Mouse (Mus musculus): ENCODE results near the gene Kidins220. TPM values are rescaled to one million over a fixed set of nuclear protein-coding genes. Genes with fewer than 3 reads are reported as not detected.

Gene Kidins220
- polyA plus RNA-seq, 1 experiment, result 28.3 TPM

- TF ChIP-seq CTCF (IDR thresholded peaks at IDR 0.05; ENCODE audit: extremely low read depth, insufficient read length, insufficient replicate concordance, low read depth, low read length) (no peak), POLR2A (IDR thresholded peaks at IDR 0.05; ENCODE audit: low read depth, low read length) (no peak)
- H3K27me3 ChIP-seq (ENCODE audit: control insufficient read depth, insufficient read depth, low read length), result no peaks in the 10 kb centered on the region
- no peak overlapping the region for H3K27ac ChIP-seq (ENCODE audit: insufficient read depth, low read depth, low read length)
- H3K4me1 ChIP-seq (ENCODE audit: control insufficient read depth, insufficient read depth, insufficient read length, low read length), result no peaks in the 10 kb centered on the region
- H3K4me3 ChIP-seq (ENCODE audit: low read depth, low read length), result no peak overlapping the region
- peaks cover 30% of the 10 kb centered on the region for H3K36me3 ChIP-seq (ENCODE audit: control insufficient read depth, insufficient read depth, low read length)
- WGBS, result 88% methylated on average over 9 of the region's 9 CpGs
Observed at GRCm38 (mm10) chr12:25037681-25038472, 63.2 kb downstream of the Kidins220 start.

GRCm38 (mm10) chr12:25044056-25044455 lies 69.3 kb downstream of the Kidins220 start:
- 60% methylated on average over 2 of the region's 2 CpGs for WGBS
- Histone ChIP-seq H3K36me3 (ENCODE audit: control insufficient read depth, insufficient read depth, low read length) (peaks cover 31% of the 10 kb centered on the region), H3K4me1 (ENCODE audit: control insufficient read depth, insufficient read depth, insufficient read length, low read length) (no peaks in the 10 kb centered on the region; the same call in 1 of the 2 replicates), H3K27me3 (ENCODE audit: control insufficient read depth, insufficient read depth, low read length) (no peaks in the 10 kb centered on the region), H3K27ac (ENCODE audit: insufficient read depth, low read depth, low read length) (no peak overlapping the region), H3K4me3 (ENCODE audit: low read depth, low read length) (no peak overlapping the region)
- TF ChIP-seq CTCF (IDR thresholded peaks at IDR 0.05; ENCODE audit: extremely low read depth, insufficient read length, insufficient replicate concordance, low read depth, low read length), result no peak

- no peak overlapping the region for H3K27ac ChIP-seq (ENCODE audit: insufficient read depth, low read depth, low read length)
- no peaks in the 10 kb centered on the region; the same call in 1 of the 2 replicates for H3K4me1 ChIP-seq (ENCODE audit: control insufficient read depth, insufficient read depth, insufficient read length, low read length)
- no peak overlapping the region for H3K4me3 ChIP-seq (ENCODE audit: low read depth, low read length)
- WGBS, result 39% methylated on average over 4 of the region's 4 CpGs
- H3K27me3 ChIP-seq (ENCODE audit: control insufficient read depth, insufficient read depth, low read length), result no peaks in the 10 kb centered on the region
- peaks cover 31% of the 10 kb centered on the region for H3K36me3 ChIP-seq (ENCODE audit: control insufficient read depth, insufficient read depth, low read length)
- TF ChIP-seq CTCF (IDR thresholded peaks at IDR 0.05; ENCODE audit: extremely low read depth, insufficient read length, insufficient replicate concordance, low read depth, low read length), result no peak
Observed at GRCm38 (mm10) chr12:25044579-25044978, 69.9 kb downstream of the Kidins220 start.

- H3K4me1 ChIP-seq (ENCODE audit: control insufficient read depth, insufficient read depth, insufficient read length, low read length), result no peaks in the 10 kb centered on the region; the same call in 1 of the 2 replicates
- TF ChIP-seq CTCF (IDR thresholded peaks at IDR 0.05; ENCODE audit: extremely low read depth, insufficient read length, insufficient replicate concordance, low read depth, low read length), result no peak
- TF ChIP-seq POLR2A (IDR thresholded peaks at IDR 0.05; ENCODE audit: low read depth, low read length), result no peak
- no peaks in the 10 kb centered on the region for H3K27me3 ChIP-seq (ENCODE audit: control insufficient read depth, insufficient read depth, low read length)
- H3K27ac ChIP-seq (ENCODE audit: insufficient read depth, low read depth, low read length), result no peak overlapping the region
- no peak overlapping the region for H3K4me3 ChIP-seq (ENCODE audit: low read depth, low read length)
- WGBS, result 73% methylated on average over 5 of the region's 5 CpGs
- H3K36me3 ChIP-seq (ENCODE audit: control insufficient read depth, insufficient read depth, low read length), result peaks cover 36% of the 10 kb centered on the region
Observed at GRCm38 (mm10) chr12:25049253-25049652, 74.5 kb downstream of the Kidins220 start.

GRCm38 (mm10) chr12:25054511-25054910 lies 79.8 kb downstream of the Kidins220 start:
- H3K27ac ChIP-seq (ENCODE audit: insufficient read depth, low read depth, low read length), result no peak overlapping the region
- no peaks in the 10 kb centered on the region for H3K4me1 ChIP-seq (ENCODE audit: control insufficient read depth, insufficient read depth, insufficient read length, low read length)
- H3K36me3 ChIP-seq (ENCODE audit: control insufficient read depth, insufficient read depth, low read length), result peaks cover 59% of the 10 kb centered on the region
- WGBS, result 84% methylated on average over 7 of the region's 7 CpGs
- H3K27me3 ChIP-seq (ENCODE audit: control insufficient read depth, insufficient read depth, low read length), result no peaks in the 10 kb centered on the region
- no peak overlapping the region for H3K4me3 ChIP-seq (ENCODE audit: low read depth, low read length)
- no peak for TF ChIP-seq POLR2A (IDR thresholded peaks at IDR 0.05; ENCODE audit: low read depth, low read length)
- TF ChIP-seq CTCF (IDR thresholded peaks at IDR 0.05; ENCODE audit: extremely low read depth, insufficient read length, insufficient replicate concordance, low read depth, low read length), result no peak

GRCm38 (mm10) chr12:25054963-25055362 lies 80.2 kb downstream of the Kidins220 start:
- WGBS, result 81% methylated on average over 4 of the region's 4 CpGs

GRCm38 (mm10) chr12:25059487-25060200 lies 84.9 kb downstream of the Kidins220 start:
- Histone ChIP-seq H3K27me3 (ENCODE audit: control insufficient read depth, insufficient read depth, low read length) (no peaks in the 10 kb centered on the region), H3K36me3 (ENCODE audit: control insufficient read depth, insufficient read depth, low read length) (peaks cover 35% of the 10 kb centered on the region), H3K27ac (ENCODE audit: insufficient read depth, low read depth, low read length) (no peak overlapping the region), H3K4me3 (ENCODE audit: low read depth, low read length) (no peak overlapping the region), H3K4me1 (ENCODE audit: control insufficient read depth, insufficient read depth, insufficient read length, low read length) (no peaks in the 10 kb centered on the region)
- no peak for TF ChIP-seq POLR2A (IDR thresholded peaks at IDR 0.05; ENCODE audit: low read depth, low read length)
- TF ChIP-seq CTCF (IDR thresholded peaks at IDR 0.05; ENCODE audit: extremely low read depth, insufficient read length, insufficient replicate concordance, low read depth, low read length), result no peak
- 76% methylated on average over 9 of the region's 9 CpGs for WGBS

More at GRCm38 (mm10) chr12:25054963-25055362, 80.2 kb downstream of the Kidins220 start:
- H3K4me3 ChIP-seq (ENCODE audit: low read depth, low read length), result no peak overlapping the region
- TF ChIP-seq CTCF (IDR thresholded peaks at IDR 0.05; ENCODE audit: extremely low read depth, insufficient read length, insufficient replicate concordance, low read depth, low read length) (no peak), POLR2A (IDR thresholded peaks at IDR 0.05; ENCODE audit: low read depth, low read length) (no peak)
- H3K36me3 ChIP-seq (ENCODE audit: control insufficient read depth, insufficient read depth, low read length), result peaks cover 61% of the 10 kb centered on the region
- no peaks in the 10 kb centered on the region for H3K4me1 ChIP-seq (ENCODE audit: control insufficient read depth, insufficient read depth, insufficient read length, low read length)
- H3K27ac ChIP-seq (ENCODE audit: insufficient read depth, low read depth, low read length), result no peak overlapping the region
- H3K27me3 ChIP-seq (ENCODE audit: control insufficient read depth, insufficient read depth, low read length), result no peaks in the 10 kb centered on the region

Measured in small intestine, adult 2 months (tissue).